Mouse (Mus musculus) erythroblast, embryonic 14.5 days (primary cell): ENCODE data around the gene Ppp1r26. TPM values are rescaled to one million over a fixed set of nuclear protein-coding genes. Genes with fewer than 3 reads are reported as not detected.

Source experiments
- H3K27me3 ChIP-seq: 2 replicates; pipeline ENCODE4 v1.6.1; 2012; ENCODE audit warnings: inconsistent platforms; ENCODE audit not compliant: control insufficient read depth
- H3K36me3 ChIP-seq: 2 replicates; pipeline ENCODE4 v1.6.1; 2012; ENCODE audit warnings: mild to moderate bottlenecking, inconsistent platforms; ENCODE audit not compliant: control insufficient read depth
- H3K4me1 ChIP-seq: 2 replicates; pipeline ENCODE4 v1.6.1; 2012; ENCODE audit warnings: inconsistent platforms; ENCODE audit not compliant: control insufficient read depth
- H3K4me3 ChIP-seq: replicated peaks from 2 replicates; pipeline ENCODE3; 2012; ENCODE audit warnings: moderate library complexity, mild to moderate bottlenecking, inconsistent platforms
- H3K9me3 ChIP-seq: 2 replicates; pipeline ENCODE4 v1.6.1; 2012; ENCODE audit warnings: low read length, inconsistent platforms, mixed read lengths; ENCODE audit not compliant: control insufficient read depth
- GATA1 ChIP-seq: IDR thresholded peaks from 2 replicates; pipeline ENCODE4 v1.6.1; 2012; ENCODE audit warnings: low read length, inconsistent platforms, mixed read lengths
- TAL1 ChIP-seq: IDR thresholded peaks from 3 replicates; pipeline ENCODE4 v1.6.1; 2012; ENCODE audit warnings: low read length, inconsistent platforms, mixed read lengths
- polyA plus RNA-seq: library from polyadenylated mRNA; stranded (reverse); fragments of >175 nt; gene quantifications from 2 replicates; pipeline ENCODE4 v1.2.3, GENCODE M21; 2012

Gene Ppp1r26
- polyA plus RNA-seq, 1 experiment: not detected

- H3K4me1 ChIP-seq: no peaks in the 10 kb centered on the region
- H3K9me3 ChIP-seq: no peaks in the 10 kb centered on the region
- TF ChIP-seq TAL1 (no peak), GATA1 (no peak)
- no peaks in the 10 kb centered on the region for H3K36me3 ChIP-seq
- H3K27me3 ChIP-seq: no peaks in the 10 kb centered on the region; the same call in 1 of the 2 replicates
- no peak overlapping the region for H3K4me3 ChIP-seq
These were observed 58.1 kb downstream of the Ppp1r26 start for GRCm38 (mm10) chr2:28504676-28505075.

Other genes with a start within 250 kb of the Ppp1r26 start
- gene 1700007K13Rik, start 19.5 kb downstream of the Ppp1r26 start, polyA plus RNA-seq: not detected in 2 replicates
- gene Mrps2, start 21.3 kb downstream of the Ppp1r26 start, polyA plus RNA-seq: 1.0 and 1.5 TPM in 2 replicates
- not detected in 2 replicates for gene Gbgt1, start 50.1 kb downstream of the Ppp1r26 start, polyA plus RNA-seq
- gene Gm10134, start 59.3 kb downstream of the Ppp1r26 start, polyA plus RNA-seq: not detected in 2 replicates
- gene Ralgds, start 66.3 kb downstream of the Ppp1r26 start, polyA plus RNA-seq: 0.03 and 0.06 TPM in 2 replicates
- gene Cel, start 116.6 kb downstream of the Ppp1r26 start, polyA plus RNA-seq: not detected in 2 replicates
- 1.8 and 2.1 TPM in 2 replicates for gene Gtf3c5, start 137.0 kb downstream of the Ppp1r26 start, polyA plus RNA-seq
- gene Gfi1b, start 175.2 kb downstream of the Ppp1r26 start, polyA plus RNA-seq: 35.4 and 47.5 TPM in 2 replicates
- gene Tsc1, start 194.4 kb downstream of the Ppp1r26 start, polyA plus RNA-seq: 0.56 and 0.79 TPM in 2 replicates